Mouse (Mus musculus) liver, adult 2 months (tissue): ENCODE data around the gene Rassf2.

Experiments used
- CTCF ChIP-seq: fragments of 200-500 bp; IDR thresholded peaks from 2 replicates; pipeline ENCODE4 v1.5.1; 2011; ENCODE audit warnings: low read depth, low read length, control low read depth
- POLR2A ChIP-seq: fragments of 200-500 bp; IDR thresholded peaks from 2 replicates; pipeline ENCODE4 v1.6.1; 2011; ENCODE audit warnings: low read length, control low read depth; ENCODE audit not compliant: insufficient read depth; ENCODE audit errors: extremely low read depth

- TF ChIP-seq CTCF (no peak), POLR2A (no peak)
Observed at GRCm38 (mm10) chr2:131992487-131992886, 37.6 kb downstream of the Rassf2 start.
